Mouse (Mus musculus) T-helper 2 cell (primary cell): ENCODE data around the gene Capns2.
"Not testable (repeated sequence)": the region's sequence is repeated elsewhere in the genome, so short reads cannot be mapped to it uniquely, and the experiment has no call there.

Source experiments
- in situ Hi-C: fragments of 300-600 bp; cut with MboI, MseI; formaldehyde crosslinking; loops from one replicate; pipeline ENCODE4 v1.15.1; 2025; ENCODE audit warnings: high pct_unique_total_duplicates

The Capns2 gene

GRCm38 (mm10) chr8:92901107-92901506 lies at the start of gene Capns2:
TSS of gene Capns2 (plus strand) at chr8:92901407.
- in situ Hi-C loops, result loop anchor here (10.0 kb wide), 1 partner anchor 426 kb away; no protein-coding TSS in a partner anchor

GRCm38 (mm10) chr8:92853188-92853983 lies 47.8 kb upstream of the Capns2 start:
- in situ Hi-C loops, result no loop called here

GRCm38 (mm10) chr8:92854673-92855072 lies 46.5 kb upstream of the Capns2 start:
- in situ Hi-C loops, result no loop called here

- in situ Hi-C loops, result no loop called here
These were observed 45.9 kb upstream of the Capns2 start, which contains the start of gene Lpcat2 for GRCm38 (mm10) chr8:92855171-92855894. TSS of gene Lpcat2 (plus strand) at chr8:92855339.

GRCm38 (mm10) chr8:92856273-92856986 lies 44.8 kb upstream of the Capns2 start:
- in situ Hi-C loops, result no loop called here

GRCm38 (mm10) chr8:92858475-92859182 lies 42.6 kb upstream of the Capns2 start:
- in situ Hi-C loops, result no loop called here

- in situ Hi-C loops, result no loop called here
These were observed 39.2 kb upstream of the Capns2 start for GRCm38 (mm10) chr8:92861977-92862376.

GRCm38 (mm10) chr8:92870281-92870680 lies 30.9 kb upstream of the Capns2 start:
- in situ Hi-C loops, result no loop called here

GRCm38 (mm10) chr8:92872063-92872759 lies 29.0 kb upstream of the Capns2 start:
- in situ Hi-C loops, result no loop called here

GRCm38 (mm10) chr8:92875795-92876194 lies 25.4 kb upstream of the Capns2 start:
- in situ Hi-C loops, result no loop called here

- in situ Hi-C loops, result no loop called here
These were observed 20.0 kb upstream of the Capns2 start for GRCm38 (mm10) chr8:92881247-92881646.

- in situ Hi-C loops, result no loop called here
These were observed 17.4 kb upstream of the Capns2 start for GRCm38 (mm10) chr8:92883771-92884170.

- in situ Hi-C loops, result not testable (repeated sequence)
These were observed 9.0 kb upstream of the Capns2 start for GRCm38 (mm10) chr8:92892216-92892615.

GRCm38 (mm10) chr8:92893870-92894269 lies 7.3 kb upstream of the Capns2 start:
- in situ Hi-C loops, result no loop called here

GRCm38 (mm10) chr8:92895053-92895452 lies 6.2 kb upstream of the Capns2 start:
- in situ Hi-C loops, result no loop called here

- in situ Hi-C loops, result no loop called here
These were observed 5.2 kb upstream of the Capns2 start for GRCm38 (mm10) chr8:92896056-92896455.

- in situ Hi-C loops, result no loop called here
These were observed 4.6 kb upstream of the Capns2 start for GRCm38 (mm10) chr8:92896611-92897010.

- in situ Hi-C loops, result no loop called here
These were observed 3.4 kb upstream of the Capns2 start for GRCm38 (mm10) chr8:92897794-92898193.

- in situ Hi-C loops, result no loop called here
These were observed 1.6 kb upstream of the Capns2 start for GRCm38 (mm10) chr8:92899590-92899989.

- in situ Hi-C loops, result loop anchor here (10.0 kb wide), 1 partner anchor 428 kb away; no protein-coding TSS in a partner anchor
These were observed 1.8 kb downstream of the Capns2 start for GRCm38 (mm10) chr8:92902981-92903380.
